Mouse (Mus musculus): ENCODE measurements at regions not wholly inside any gene's neighbourhood (a gene's known extent, or its start where the extent isn't known, plus 50 kb on each side); places are given as distances from the start of the nearest gene placed in this dataset.

DNA sequence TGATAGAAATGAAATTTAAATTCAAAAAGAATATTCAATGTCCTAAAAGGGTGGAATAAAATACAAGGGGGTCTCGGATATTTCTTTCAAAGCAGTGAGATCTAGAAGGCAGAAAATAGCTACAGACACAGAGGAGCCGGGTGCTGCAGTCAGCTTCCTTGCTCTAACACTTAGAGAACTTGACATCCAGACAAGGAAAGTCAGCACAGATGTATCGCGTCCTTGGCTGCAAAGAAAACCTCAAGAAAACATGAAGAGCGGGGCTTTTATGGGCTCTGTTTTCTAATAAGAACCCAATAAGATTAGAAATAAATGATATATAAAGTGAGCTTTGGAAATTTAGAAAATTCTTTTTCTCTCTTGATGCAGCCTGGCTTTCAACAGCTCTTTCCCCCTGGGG is 53.1 kb upstream of the Glis3 start:
- no peak overlapping the region for H3K4me3 ChIP-seq (replicated peaks; ENCODE audit: control insufficient read depth, low read depth, low read length)
- TF ChIP-seq POLR2A (IDR thresholded peaks at IDR 0.05; ENCODE audit: borderline replicate concordance, control insufficient read depth, low read depth, low read length) (no peak), CTCF (IDR thresholded peaks at IDR 0.05; ENCODE audit: control insufficient read depth, insufficient read depth, low read length) (no peak)
- H3K4me1 ChIP-seq (ENCODE audit: control insufficient read depth, insufficient read depth, low read length), result no peaks in the 10 kb centered on the region
- H3K27ac ChIP-seq (ENCODE audit: control insufficient read depth, insufficient read depth, low read depth, low read length, poor library complexity), result no peak overlapping the region
- WGBS, result 79% methylated on average over 5 of the region's 5 CpGs

GRCm38 (mm10) chr19:28733781-28734180 is 53.9 kb upstream of the Glis3 start:
- no peak overlapping the region for H3K4me3 ChIP-seq (replicated peaks; ENCODE audit: control insufficient read depth, low read depth, low read length)
- WGBS, result 82% methylated on average over 6 of the region's 6 CpGs
- no peak overlapping the region for H3K27ac ChIP-seq (ENCODE audit: control insufficient read depth, insufficient read depth, low read depth, low read length, poor library complexity)
- H3K4me1 ChIP-seq (ENCODE audit: control insufficient read depth, insufficient read depth, low read length), result no peaks in the 10 kb centered on the region
- TF ChIP-seq POLR2A (IDR thresholded peaks at IDR 0.05; ENCODE audit: borderline replicate concordance, control insufficient read depth, low read depth, low read length) (no peak), CTCF (IDR thresholded peaks at IDR 0.05; ENCODE audit: control insufficient read depth, insufficient read depth, low read length) (no peak)

- TF ChIP-seq POLR2A (IDR thresholded peaks at IDR 0.05; ENCODE audit: borderline replicate concordance, control insufficient read depth, low read depth, low read length) (no peak), CTCF (IDR thresholded peaks at IDR 0.05; ENCODE audit: control insufficient read depth, insufficient read depth, low read length) (no peak)
- Histone ChIP-seq H3K4me1 (ENCODE audit: control insufficient read depth, insufficient read depth, low read length) (no peaks in the 10 kb centered on the region), H3K4me3 (replicated peaks; ENCODE audit: control insufficient read depth, low read depth, low read length) (no peak overlapping the region), H3K27ac (ENCODE audit: control insufficient read depth, insufficient read depth, low read depth, low read length, poor library complexity) (no peak overlapping the region)
- 46% methylated on average over 5 of the region's 5 CpGs for WGBS
Measured at GRCm38 (mm10) chr19:28743176-28743793, 63.4 kb upstream of the Glis3 start.

DNA sequence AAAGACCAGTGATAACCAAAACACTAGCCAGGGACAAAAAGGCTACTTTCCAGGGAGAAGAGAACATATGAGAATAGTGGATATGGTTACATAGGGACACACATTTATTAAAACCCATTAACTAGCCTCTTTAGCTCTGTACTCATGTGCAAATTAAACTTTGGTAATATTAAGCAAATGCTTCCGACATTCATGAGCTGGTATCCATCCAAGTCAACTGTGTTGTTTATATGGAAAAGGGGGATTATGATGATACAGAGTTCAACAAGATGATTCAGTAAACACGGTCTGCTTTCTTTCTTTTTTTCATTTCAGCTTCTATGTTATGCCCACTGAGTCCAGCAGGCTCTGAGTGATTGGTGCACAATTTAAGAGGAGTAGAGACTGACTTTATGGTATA is 65.2 kb upstream of the Glis3 start:
- WGBS, result 77% methylated on average over 2 of the region's 2 CpGs
- TF ChIP-seq POLR2A (IDR thresholded peaks at IDR 0.05; ENCODE audit: borderline replicate concordance, control insufficient read depth, low read depth, low read length) (no peak), CTCF (IDR thresholded peaks at IDR 0.05; ENCODE audit: control insufficient read depth, insufficient read depth, low read length) (no peak)
- H3K4me3 ChIP-seq (replicated peaks; ENCODE audit: control insufficient read depth, low read depth, low read length), result no peak overlapping the region
- H3K4me1 ChIP-seq (ENCODE audit: control insufficient read depth, insufficient read depth, low read length), result no peaks in the 10 kb centered on the region
- H3K27ac ChIP-seq (ENCODE audit: control insufficient read depth, insufficient read depth, low read depth, low read length, poor library complexity), result no peak overlapping the region

DNA sequence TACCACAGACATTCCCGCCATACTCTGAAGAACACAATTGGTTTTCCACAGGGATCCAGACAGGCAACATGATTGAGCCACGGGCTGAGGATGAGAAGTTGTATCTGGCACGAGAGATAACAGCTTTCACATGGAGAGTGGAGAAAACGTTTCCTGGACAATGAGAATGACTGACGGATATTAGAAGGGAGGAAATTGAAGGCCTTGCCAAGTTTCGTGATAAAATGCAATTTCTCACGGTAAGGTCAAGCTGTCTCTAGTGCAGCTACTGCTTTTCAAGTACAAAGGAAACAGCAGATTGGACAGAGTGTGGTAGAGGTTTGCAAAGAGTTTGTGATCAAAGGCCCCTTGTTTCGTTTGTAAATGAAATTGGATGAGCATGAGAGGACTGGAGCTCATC is 65.7 kb upstream of the Glis3 start:
- Histone ChIP-seq H3K27ac (ENCODE audit: control insufficient read depth, insufficient read depth, low read depth, low read length, poor library complexity) (no peak overlapping the region), H3K4me3 (replicated peaks; ENCODE audit: control insufficient read depth, low read depth, low read length) (no peak overlapping the region), H3K4me1 (ENCODE audit: control insufficient read depth, insufficient read depth, low read length) (no peaks in the 10 kb centered on the region)
- WGBS, result 37% methylated on average over 8 of the region's 8 CpGs
- no peak for TF ChIP-seq CTCF (IDR thresholded peaks at IDR 0.05; ENCODE audit: control insufficient read depth, insufficient read depth, low read length)
- no peak for TF ChIP-seq POLR2A (IDR thresholded peaks at IDR 0.05; ENCODE audit: borderline replicate concordance, control insufficient read depth, low read depth, low read length)

DNA sequence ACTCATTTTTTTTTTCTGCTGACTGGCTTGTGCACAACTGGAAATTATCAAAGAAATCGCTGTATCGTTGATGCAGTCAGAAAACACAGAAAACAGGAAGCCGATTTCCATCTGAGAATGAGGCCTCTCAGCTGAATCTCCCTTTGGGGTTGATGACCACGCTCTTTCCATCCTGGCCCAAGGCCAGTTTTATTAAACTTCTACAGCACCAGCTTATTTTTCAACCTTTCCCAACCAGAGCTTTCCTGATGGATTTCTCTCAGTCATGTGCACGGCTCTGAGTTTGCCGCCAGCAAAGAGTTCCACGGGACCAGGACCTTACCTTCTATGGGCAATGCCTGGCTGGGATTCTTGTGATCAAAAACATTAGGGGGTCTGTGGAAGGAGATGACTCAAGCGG is 71.2 kb upstream of the Glis3 start:
- WGBS, result 61% methylated on average over 8 of the region's 8 CpGs
- H3K4me1 ChIP-seq (ENCODE audit: control insufficient read depth, insufficient read depth, low read length), result no peaks in the 10 kb centered on the region
- TF ChIP-seq POLR2A (IDR thresholded peaks at IDR 0.05; ENCODE audit: borderline replicate concordance, control insufficient read depth, low read depth, low read length) (no peak), CTCF (IDR thresholded peaks at IDR 0.05; ENCODE audit: control insufficient read depth, insufficient read depth, low read length) (no peak)
- no peak overlapping the region for H3K4me3 ChIP-seq (replicated peaks; ENCODE audit: control insufficient read depth, low read depth, low read length)
- H3K27ac ChIP-seq (ENCODE audit: control insufficient read depth, insufficient read depth, low read depth, low read length, poor library complexity), result no peak overlapping the region

- Histone ChIP-seq H3K4me3 (replicated peaks; ENCODE audit: control insufficient read depth, low read depth, low read length) (no peak overlapping the region), H3K27ac (ENCODE audit: control insufficient read depth, insufficient read depth, low read depth, low read length, poor library complexity) (no peak overlapping the region), H3K4me1 (ENCODE audit: control insufficient read depth, insufficient read depth, low read length) (no peaks in the 10 kb centered on the region; the same call in 1 of the 2 replicates)
- 42% methylated on average over 7 of the region's 7 CpGs for WGBS
- TF ChIP-seq CTCF (IDR thresholded peaks at IDR 0.05; ENCODE audit: control insufficient read depth, insufficient read depth, low read length) (peak; percentile 76), POLR2A (IDR thresholded peaks at IDR 0.05; ENCODE audit: borderline replicate concordance, control insufficient read depth, low read depth, low read length) (no peak)
Measured at GRCm38 (mm10) chr19:28758854-28759253, 76.0 kb upstream of the Slc1a1 start.

GRCm38 (mm10) chr19:28764795-28765360 is 70.0 kb upstream of the Slc1a1 start:
- Histone ChIP-seq H3K27ac (ENCODE audit: control insufficient read depth, insufficient read depth, low read depth, low read length, poor library complexity) (no peak overlapping the region), H3K4me1 (ENCODE audit: control insufficient read depth, insufficient read depth, low read length) (no peaks in the 10 kb centered on the region; the same call in 1 of the 2 replicates), H3K4me3 (replicated peaks; ENCODE audit: control insufficient read depth, low read depth, low read length) (no peak overlapping the region)
- WGBS, result 70% methylated on average over 11 of the region's 11 CpGs
- TF ChIP-seq POLR2A (IDR thresholded peaks at IDR 0.05; ENCODE audit: borderline replicate concordance, control insufficient read depth, low read depth, low read length) (no peak), CTCF (IDR thresholded peaks at IDR 0.05; ENCODE audit: control insufficient read depth, insufficient read depth, low read length) (no peak)

All from bone marrow, adult 2 months (tissue).